Mouse (Mus musculus) brain, embryonic 14.5 days (tissue): ENCODE results near the gene Rab11fip4.

Experiments used
- CTCF ChIP-seq: fragments of 200-500 bp; IDR thresholded peaks from 2 replicates; pipeline ENCODE4 v1.5.1; 2012; ENCODE audit warnings: inconsistent platforms, mild to moderate bottlenecking, moderate library complexity, borderline replicate concordance; ENCODE audit not compliant: insufficient read depth, insufficient read length; ENCODE audit errors: extremely low read depth
- POLR2A ChIP-seq: fragments of 200-500 bp; IDR thresholded peaks from 2 replicates; pipeline ENCODE4 v1.6.1; 2012; ENCODE audit warnings: mild to moderate bottlenecking, inconsistent platforms, borderline replicate concordance; ENCODE audit not compliant: poor library complexity, insufficient read depth, insufficient read length, severe bottlenecking; ENCODE audit errors: extremely low read depth

GRCm38 (mm10) chr11:79681798-79682197 lies 90.8 kb downstream of the Rab11fip4 start:
- no peak for TF ChIP-seq POLR2A
- TF ChIP-seq CTCF: no peak
